Mouse (Mus musculus) left cerebral cortex, postnatal 25 days (tissue): ENCODE measurements around the gene Mast4. TPM values are rescaled to one million over a fixed set of nuclear protein-coding genes. Genes with fewer than 3 reads are reported as not detected.

ENCODE experiments used
- DNase-seq, 2 experiments: peaks; one replicate each; pipeline ENCODE4 v3.0.0; 2022; ENCODE audit warnings: low spot score in 2 of 2, mixed read lengths in 1 of 2
- intact Hi-C: fragments of 180-260 bp; cut with DNase I; formaldehyde crosslinking; loops from one replicate; pipeline ENCODE4 v1.15.1; 2025
- total RNA-seq, 2 experiments: library from RNA; stranded (reverse); gene quantifications; 2 replicates each; pipeline ENCODE4 v1.2.3; 2021

Mast4 gene
- total RNA-seq, 2 experiments from 2014 or later: 41.2 to 46.7 TPM

- intact Hi-C loops: no loop called here
Observed at GRCm38 (mm10) chr13:103319881-103320280, 14.4 kb downstream of the Mast4 start.

GRCm38 (mm10) chr13:103319317-103319716 lies 15.0 kb downstream of the Mast4 start:
- intact Hi-C loops: no loop called here
- DNase-seq: no peak

More at GRCm38 (mm10) chr13:103319881-103320280, 14.4 kb downstream of the Mast4 start:
- no peak for DNase-seq

GRCm38 (mm10) chr13:103316777-103317367 lies 17.4 kb downstream of the Mast4 start:
- intact Hi-C loops: no loop called here
- DNase-seq: no peak

- intact Hi-C loops: no loop called here
- DNase-seq: no peak
Observed at GRCm38 (mm10) chr13:103315113-103315708, 19.1 kb downstream of the Mast4 start.

- intact Hi-C loops: loop anchor here (5.0 kb wide), 1 partner anchor 106 kb away; no protein-coding TSS in a partner anchor
- peak in 1 of 2 experiments; percentile 74 for DNase-seq
Observed at GRCm38 (mm10) chr13:103308296-103308695, 26.0 kb downstream of the Mast4 start.

- no peak for DNase-seq
- intact Hi-C loops: no loop called here
Observed at GRCm38 (mm10) chr13:103303826-103304225, 30.5 kb downstream of the Mast4 start.

GRCm38 (mm10) chr13:103302508-103302907 lies 31.8 kb downstream of the Mast4 start:
- intact Hi-C loops: no loop called here
- no peak for DNase-seq

- DNase-seq: no peak
- intact Hi-C loops: no loop called here
Observed at GRCm38 (mm10) chr13:103302077-103302476, 32.2 kb downstream of the Mast4 start.

GRCm38 (mm10) chr13:103294424-103294823 lies 39.9 kb downstream of the Mast4 start:
- peak in 1 of 2 experiments; percentile 39 for DNase-seq
- intact Hi-C loops: no loop called here

GRCm38 (mm10) chr13:103293121-103293520 lies 41.2 kb downstream of the Mast4 start:
- no peak for DNase-seq
- intact Hi-C loops: no loop called here

GRCm38 (mm10) chr13:103291098-103291497 lies 43.2 kb downstream of the Mast4 start:
- intact Hi-C loops: no loop called here
- DNase-seq: no peak

GRCm38 (mm10) chr13:103285821-103286220 lies 48.5 kb downstream of the Mast4 start:
- intact Hi-C loops: no loop called here
- no peak for DNase-seq

GRCm38 (mm10) chr13:103285036-103285435 lies 49.3 kb downstream of the Mast4 start:
- intact Hi-C loops: no loop called here
- DNase-seq: peak in 1 of 2 experiments; percentile 69

GRCm38 (mm10) chr13:103270856-103271391 lies 63.4 kb downstream of the Mast4 start:
- intact Hi-C loops: no loop called here
- no peak for DNase-seq

GRCm38 (mm10) chr13:103262707-103263106 lies 71.6 kb downstream of the Mast4 start:
- intact Hi-C loops: no loop called here

GRCm38 (mm10) chr13:103262061-103262460 lies 72.2 kb downstream of the Mast4 start:
- no peak for DNase-seq
- intact Hi-C loops: no loop called here

More at GRCm38 (mm10) chr13:103262707-103263106, 71.6 kb downstream of the Mast4 start:
- no peak for DNase-seq

GRCm38 (mm10) chr13:103260414-103260813 lies 73.9 kb downstream of the Mast4 start:
- no peak for DNase-seq
- intact Hi-C loops: no loop called here

GRCm38 (mm10) chr13:103258106-103258505 lies 76.2 kb downstream of the Mast4 start:
- no peak for DNase-seq
- intact Hi-C loops: no loop called here

- intact Hi-C loops: no loop called here
- DNase-seq: no peak
Observed at GRCm38 (mm10) chr13:103254861-103255260, 79.4 kb downstream of the Mast4 start.

GRCm38 (mm10) chr13:103253077-103253476 lies 81.2 kb downstream of the Mast4 start:
- DNase-seq: no peak
- intact Hi-C loops: no loop called here
